Mouse (Mus musculus) leukemia stem cell, adult 10-12 weeks (primary cell): Measurements from ENCODE around the gene Csad. TPM values are rescaled to one million over a fixed set of nuclear protein-coding genes. Genes with fewer than 3 reads are reported as not detected.

Source experiments
- polyA plus RNA-seq: library from polyadenylated mRNA; stranded (reverse); fragments of >175 nt; gene quantifications from 2 replicates; pipeline ENCODE4 v1.2.3, GENCODE M21; 2012; ENCODE audit warnings: low replicate concordance

Csad gene
- polyA plus RNA-seq: 6.3 and 8.9 TPM in 2 replicates

GRCm38 (mm10) chr15:102204674-102205505 lies at the start of gene Csad:
Csad (minus strand) TSS chr15:102204724.

GRCm38 (mm10) chr15:102231748-102232147 lies 27.2 kb upstream of the Csad start, which contains the start of gene Itgb7:
Itgb7 (minus strand) TSS chr15:102231944.

GRCm38 (mm10) chr15:102202971-102203834 lies 1.3 kb downstream of the Csad start, which contains the start of gene Zfp740:
Zfp740 (plus strand) TSS chr15:102203249.

GRCm38 (mm10) chr15:102150301-102151135 lies 54.0 kb downstream of the Csad start, which contains the start of gene Soat2:
Soat2 (plus strand) TSS chr15:102150526.

GRCm38 (mm10) chr15:102144274-102144711 lies 60.2 kb downstream of the Csad start, which contains the start of gene Igfbp6:
Igfbp6 (plus strand) TSS chr15:102144362.

GRCm38 (mm10) chr15:102136129-102136758 lies 68.3 kb downstream of the Csad start, which contains the start of gene Spryd3:
Spryd3 (minus strand) TSS chr15:102136234.

Other genes starting within 250 kb of the Csad start
- gene Krt8, start 200.2 kb downstream of the Csad start, polyA plus RNA-seq: 0.23 and 0.29 TPM in 2 replicates
- gene Krt18, start 176.5 kb downstream of the Csad start, polyA plus RNA-seq: not detected in 2 replicates
- 112 and 151 TPM in 2 replicates for gene Eif4b, start 131.0 kb downstream of the Csad start, polyA plus RNA-seq
- 2.3 and 5.2 TPM in 2 replicates for gene Tns2, start 104.3 kb downstream of the Csad start, polyA plus RNA-seq
- 7.8 and 13.8 TPM in 2 replicates for gene Spryd3, start 68.5 kb downstream of the Csad start, polyA plus RNA-seq
- 1.1 and 3.7 TPM in 2 replicates for gene Igfbp6, start 60.4 kb downstream of the Csad start, polyA plus RNA-seq
- gene Soat2, start 54.2 kb downstream of the Csad start, polyA plus RNA-seq: 5.4 and 8.2 TPM in 2 replicates
- gene Zfp740, start 1.5 kb downstream of the Csad start, polyA plus RNA-seq: 10.9 and 11.5 TPM in 2 replicates
- gene Itgb7, start 27.2 kb upstream of the Csad start, polyA plus RNA-seq: 168 and 223 TPM in 2 replicates
- 11.2 and 12.3 TPM in 2 replicates for gene Rarg, start 52.8 kb upstream of the Csad start, polyA plus RNA-seq
- gene Gm9918, start 65.8 kb upstream of the Csad start, polyA plus RNA-seq: not detected in 2 replicates
- 50.2 and 91.4 TPM in 2 replicates for gene Mfsd5, start 74.7 kb upstream of the Csad start, polyA plus RNA-seq
- 19.4 and 42.7 TPM in 2 replicates for gene Espl1, start 91.5 kb upstream of the Csad start, polyA plus RNA-seq
- gene Pfdn5, start 121.4 kb upstream of the Csad start, polyA plus RNA-seq: 2.9 and 10.3 TPM in 2 replicates
- 25.7 and 87.7 TPM in 2 replicates for gene Myg1, start 127.0 kb upstream of the Csad start, polyA plus RNA-seq
- 29.3 and 184 TPM in 2 replicates for gene Aaas, start 146.0 kb upstream of the Csad start, polyA plus RNA-seq
- gene Sp7, start 162.5 kb upstream of the Csad start, polyA plus RNA-seq: not detected in 2 replicates
- gene Sp1, start 201.4 kb upstream of the Csad start, polyA plus RNA-seq: 10.7 and 11.9 TPM in 2 replicates
- not detected in 2 replicates for gene Amhr2, start 240.6 kb upstream of the Csad start, polyA plus RNA-seq